Mouse (Mus musculus) left cerebral cortex, postnatal 25 days (tissue): Measurements from ENCODE around the gene Cwh43. TPM values are rescaled to one million over a fixed set of nuclear protein-coding genes. Genes with fewer than 3 reads are reported as not detected.

Experiments
- DNase-seq, 2 experiments: peaks; one replicate each; pipeline ENCODE4 v3.0.0; 2022; ENCODE audit warnings: low spot score in 2 of 2, mixed read lengths in 1 of 2
- intact Hi-C: fragments of 180-260 bp; cut with DNase I; formaldehyde crosslinking; loops from one replicate; pipeline ENCODE4 v1.15.1; 2025
- total RNA-seq, 2 experiments: library from RNA; stranded (reverse); gene quantifications; 2 replicates each; pipeline ENCODE4 v1.2.3; 2021

The Cwh43 gene
- total RNA-seq: 1 to 10 TPM; 1.9 to 2.2 TPM

DNA sequence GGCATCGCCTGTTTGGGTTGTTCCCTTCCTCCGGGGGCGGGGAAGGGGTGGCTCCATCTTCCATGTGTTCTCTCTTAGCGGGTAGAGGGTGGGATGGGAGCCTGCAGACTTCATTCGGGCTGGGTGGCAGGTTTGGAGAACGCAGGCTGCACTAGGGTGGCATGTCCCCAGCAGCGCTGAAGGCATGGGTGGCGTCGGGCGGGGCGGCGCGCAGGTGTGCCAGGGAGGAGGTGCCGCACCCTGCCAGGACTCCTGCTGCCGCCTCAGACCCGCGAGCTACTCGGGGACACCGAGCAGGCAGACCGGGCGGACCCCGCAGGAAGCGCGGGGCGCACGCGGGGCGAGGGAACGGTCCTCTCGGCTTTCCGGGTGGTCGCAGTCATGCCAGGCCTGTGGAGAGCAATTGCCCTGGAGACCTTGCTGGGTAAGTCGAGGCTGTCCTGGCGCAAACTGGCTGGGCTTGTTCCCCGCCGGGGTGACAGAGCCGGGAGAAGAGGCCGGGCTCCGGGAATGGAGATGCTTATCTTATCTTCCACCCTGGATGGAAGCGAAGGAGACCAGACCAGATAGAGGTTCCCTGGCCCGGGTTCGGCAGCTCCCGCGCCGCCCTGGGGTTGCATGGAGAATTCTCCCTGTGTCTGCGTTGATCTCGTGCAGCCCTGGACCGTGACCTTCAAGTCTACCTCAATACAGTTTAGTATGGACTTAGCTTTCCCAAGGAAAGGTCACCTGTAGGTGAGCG, at the start of gene Cwh43:
Cwh43 (plus strand) TSS at position 95 of the 742 bp plus-strand sequence.
- peak; percentile 43 to 77 for DNase-seq
- intact Hi-C loops: no loop called here

- peak in 1 of 2 experiments; percentile 57 for DNase-seq
- intact Hi-C loops: loop anchor here (1.0 kb wide), 3 partner anchors 10 to 19 kb away; no protein-coding TSS in a partner anchor
These were observed 46.6 kb upstream of the Cwh43 start for GRCm38 (mm10) chr5:73359134-73359751.

DNA sequence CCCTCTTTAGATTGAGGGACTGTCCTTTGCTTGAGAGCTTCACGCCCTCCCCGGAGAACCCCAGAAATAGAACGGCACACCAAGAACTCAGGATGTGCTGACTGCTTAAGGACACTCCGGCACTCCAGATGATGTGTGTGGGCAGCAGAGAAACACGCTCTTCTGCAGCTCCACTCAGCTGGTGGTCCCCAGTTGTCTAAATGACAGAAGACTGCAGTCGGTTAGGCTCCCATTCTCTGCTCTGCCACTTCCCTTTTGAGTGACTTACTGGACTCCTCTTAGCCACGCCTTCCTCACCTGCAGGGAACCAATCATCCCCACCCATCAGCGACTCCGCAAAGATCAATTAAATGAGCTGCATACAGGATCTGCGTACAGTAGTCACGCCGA, 46.1 kb upstream of the Cwh43 start:
- peak; percentile 80 to 94 for DNase-seq
- intact Hi-C loops: loop anchor here (1.0 kb wide), 3 partner anchors 10 to 19 kb away; no protein-coding TSS in a partner anchor

DNA sequence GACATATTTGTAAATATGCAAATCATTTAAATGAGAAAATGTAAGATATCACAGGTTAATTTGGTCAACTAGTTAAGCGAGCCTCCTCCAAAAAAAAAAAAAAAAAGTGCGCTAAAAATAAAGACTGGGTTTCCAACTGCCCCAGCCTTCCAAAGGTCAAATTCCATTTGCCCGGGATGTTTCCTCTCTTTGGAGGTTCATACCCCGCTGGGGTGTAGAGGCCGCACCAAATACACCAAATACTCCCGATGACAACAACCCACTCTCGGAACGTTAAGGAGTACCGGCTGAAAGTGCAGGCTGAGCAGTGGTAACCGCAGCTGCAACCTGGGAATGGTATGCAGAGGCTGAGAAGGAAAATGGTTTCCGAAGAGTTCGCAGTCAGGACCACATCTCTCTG, 45.6 kb upstream of the Cwh43 start:
- intact Hi-C loops: no loop called here
- DNase-seq: no peak

DNA sequence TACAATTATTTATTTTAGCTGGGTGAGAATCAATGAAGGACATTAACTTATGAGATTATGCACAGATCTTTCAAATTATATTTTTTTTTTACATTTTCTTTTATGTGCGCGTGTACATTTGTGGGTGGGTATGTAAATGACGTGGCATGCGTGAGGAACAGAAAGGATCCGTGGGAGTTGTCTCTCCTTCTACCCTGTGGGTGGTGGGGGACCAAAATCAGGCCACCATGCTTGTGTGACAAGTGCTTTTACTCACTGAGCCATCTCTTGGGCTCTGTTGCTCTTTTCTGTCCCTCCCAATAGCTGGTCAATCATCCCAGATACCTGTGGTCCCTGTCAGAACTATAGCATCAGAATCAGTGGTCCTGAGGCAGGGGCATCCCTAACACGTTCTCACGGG, 43.5 kb upstream of the Cwh43 start:
- DNase-seq: peak in 1 of 2 experiments; percentile 72
- intact Hi-C loops: no loop called here

DNA sequence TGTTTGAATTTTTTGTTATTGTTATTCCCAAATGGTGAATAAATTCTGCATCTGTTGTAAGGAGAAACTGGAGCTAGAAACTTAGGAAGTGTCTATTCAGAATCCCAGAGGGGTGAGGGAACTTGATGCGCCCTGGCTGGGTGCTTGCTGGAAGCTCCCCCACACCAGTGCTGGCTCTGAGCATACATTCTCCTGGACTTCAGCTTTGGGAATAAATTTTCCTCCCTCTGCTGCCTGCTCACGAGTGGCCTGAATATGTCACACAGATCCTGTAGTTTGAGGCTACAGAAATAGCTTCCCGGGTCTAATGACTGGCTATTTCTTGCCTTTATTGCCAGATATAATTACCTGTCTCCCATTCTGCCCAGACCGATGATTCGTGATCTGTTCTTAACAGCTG, 43.1 kb upstream of the Cwh43 start:
- intact Hi-C loops: no loop called here
- DNase-seq: peak in 1 of 2 experiments; percentile 46

DNA sequence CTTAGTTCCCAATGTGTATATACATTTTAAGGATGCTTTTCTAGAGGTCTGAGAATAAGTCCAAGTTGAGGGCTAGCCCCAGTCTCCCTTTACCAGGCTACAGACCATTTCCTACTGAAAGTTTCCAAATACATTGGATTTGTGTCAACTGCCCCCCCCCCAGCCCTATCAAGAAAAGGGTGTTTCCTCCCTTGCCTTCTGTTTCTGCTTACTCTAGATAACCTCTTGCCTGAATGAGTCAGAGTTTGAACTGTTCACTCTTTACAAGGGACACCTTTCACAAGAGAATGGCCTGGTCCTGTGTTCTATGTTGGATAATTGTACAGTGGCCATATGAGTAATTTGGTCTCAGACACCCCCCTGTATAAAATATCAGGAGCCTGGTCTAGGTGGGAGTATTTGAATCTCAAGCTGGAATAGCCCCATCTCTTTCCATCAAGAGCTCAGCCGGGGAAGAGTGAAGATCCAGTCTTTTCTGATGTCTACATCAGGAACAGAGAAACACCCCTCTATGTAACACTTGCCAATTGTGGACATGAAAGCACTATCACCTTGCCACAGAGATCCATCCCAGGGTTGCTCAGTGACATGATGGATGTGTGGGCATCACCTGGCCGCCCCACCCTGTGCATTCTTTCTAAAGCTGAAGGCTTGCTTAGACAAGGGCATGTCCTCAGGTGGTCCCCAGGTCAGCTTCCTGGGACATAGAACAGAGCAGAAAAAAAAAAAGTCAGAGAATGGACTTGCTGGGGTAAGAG, 41.6 kb upstream of the Cwh43 start:
- no peak for DNase-seq
- intact Hi-C loops: no loop called here

- intact Hi-C loops: no loop called here
- DNase-seq: no peak
These were observed 38.0 kb upstream of the Cwh43 start for GRCm38 (mm10) chr5:73367906-73368305.

DNA sequence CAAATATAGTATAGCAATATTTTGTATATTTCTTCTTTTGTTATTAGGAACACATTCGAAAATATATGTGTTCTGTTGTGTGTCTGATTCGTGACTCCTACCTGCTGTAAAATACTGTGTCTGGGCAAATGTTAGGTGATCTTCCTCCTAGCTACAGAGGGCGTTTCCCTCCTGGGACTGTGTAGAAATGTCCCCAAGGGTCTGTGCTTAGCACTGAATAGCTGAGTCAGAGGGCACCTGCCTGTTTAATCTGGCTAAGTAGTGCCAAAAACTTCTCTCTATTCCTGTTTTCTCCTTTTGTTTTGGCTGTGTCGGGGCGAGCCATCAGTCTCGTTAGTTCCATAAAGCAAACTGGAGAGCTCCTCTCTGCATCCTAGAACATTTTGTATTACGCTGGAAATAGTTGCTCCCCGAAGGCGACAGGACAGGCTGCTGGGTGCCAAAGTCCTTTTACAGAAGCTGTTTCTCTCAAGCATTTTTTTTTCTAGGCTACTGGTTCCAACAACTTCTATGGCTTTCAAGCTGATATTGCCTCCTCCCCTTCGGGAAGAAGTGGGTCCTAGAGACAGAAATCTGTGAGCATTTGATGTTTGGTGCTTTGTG, 36.9 kb upstream of the Cwh43 start:
- intact Hi-C loops: loop anchor here (1.0 kb wide), 1 partner anchor 10 kb away; no protein-coding TSS in a partner anchor
- peak; percentile 55 to 66 for DNase-seq

- intact Hi-C loops: loop anchor here (1.0 kb wide), 1 partner anchor 10 kb away; no protein-coding TSS in a partner anchor
- peak in 1 of 2 experiments; percentile 40 for DNase-seq
These were observed 36.1 kb upstream of the Cwh43 start for GRCm38 (mm10) chr5:73369731-73370130.

GRCm38 (mm10) chr5:73372601-73373000, 33.3 kb upstream of the Cwh43 start:
- intact Hi-C loops: no loop called here
- DNase-seq: no peak

- intact Hi-C loops: no loop called here
- peak in 1 of 2 experiments; percentile 28 for DNase-seq
These were observed 32.7 kb upstream of the Cwh43 start for GRCm38 (mm10) chr5:73373184-73373583.

DNA sequence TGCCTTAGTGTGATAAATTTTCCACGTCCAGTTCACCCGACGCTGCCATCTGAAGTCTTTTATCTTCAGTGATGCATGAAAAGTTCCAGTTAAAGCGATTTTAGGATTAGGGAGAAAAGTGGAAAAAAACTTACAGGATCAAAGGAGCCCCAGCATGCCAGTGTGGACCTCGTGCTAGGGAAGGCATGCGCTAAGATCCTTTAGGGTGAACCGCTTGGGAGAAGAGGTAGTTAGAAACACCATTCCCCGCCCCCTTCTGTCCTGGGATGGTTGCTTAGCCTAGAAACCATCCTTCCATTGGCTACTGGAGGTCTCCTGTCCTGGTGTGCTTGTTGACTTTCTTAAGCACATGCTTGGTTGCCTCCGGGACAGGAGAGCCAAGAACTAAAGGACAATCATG, 29.8 kb upstream of the Cwh43 start:
- intact Hi-C loops: no loop called here

GRCm38 (mm10) chr5:73376491-73376890, 29.4 kb upstream of the Cwh43 start:
- intact Hi-C loops: no loop called here
- no peak for DNase-seq

More for the DNA sequence above, 29.8 kb upstream of the Cwh43 start:
- no peak for DNase-seq

DNA sequence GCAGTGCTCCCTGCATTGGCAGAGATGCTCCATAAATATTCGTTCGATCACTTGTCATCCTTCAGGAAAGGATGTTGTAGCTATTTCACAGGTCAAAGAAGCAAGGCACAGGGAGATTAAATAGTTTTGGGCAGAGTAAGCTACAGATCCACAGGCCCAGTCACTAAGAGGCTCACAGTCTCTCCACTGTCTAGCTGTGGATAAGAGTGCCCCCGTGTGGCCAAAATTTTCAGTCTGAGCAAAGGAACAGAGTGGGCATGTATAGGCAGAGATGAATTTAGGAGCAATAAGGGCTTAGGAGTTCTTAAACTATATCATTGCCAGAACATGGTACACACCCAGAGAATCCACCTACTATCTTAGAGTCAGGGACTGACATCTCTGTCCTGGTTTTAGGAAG, 26.0 kb upstream of the Cwh43 start:
- DNase-seq: peak; percentile 85 to 94
- intact Hi-C loops: loop anchor here (2.0 to 5.0 kb wide), 3 partner anchors 43 to 398 kb away; no protein-coding TSS in a partner anchor

- intact Hi-C loops: loop anchor here (2.0 to 5.0 kb wide), 3 partner anchors 44 to 399 kb away; no protein-coding TSS in a partner anchor
- DNase-seq: no peak
These were observed 25.0 kb upstream of the Cwh43 start for GRCm38 (mm10) chr5:73380829-73381228.

- DNase-seq: no peak
- intact Hi-C loops: loop anchor here (2.0 to 5.0 kb wide), 3 partner anchors 45 to 399 kb away; no protein-coding TSS in a partner anchor
These were observed 24.4 kb upstream of the Cwh43 start for GRCm38 (mm10) chr5:73381510-73381909.

DNA sequence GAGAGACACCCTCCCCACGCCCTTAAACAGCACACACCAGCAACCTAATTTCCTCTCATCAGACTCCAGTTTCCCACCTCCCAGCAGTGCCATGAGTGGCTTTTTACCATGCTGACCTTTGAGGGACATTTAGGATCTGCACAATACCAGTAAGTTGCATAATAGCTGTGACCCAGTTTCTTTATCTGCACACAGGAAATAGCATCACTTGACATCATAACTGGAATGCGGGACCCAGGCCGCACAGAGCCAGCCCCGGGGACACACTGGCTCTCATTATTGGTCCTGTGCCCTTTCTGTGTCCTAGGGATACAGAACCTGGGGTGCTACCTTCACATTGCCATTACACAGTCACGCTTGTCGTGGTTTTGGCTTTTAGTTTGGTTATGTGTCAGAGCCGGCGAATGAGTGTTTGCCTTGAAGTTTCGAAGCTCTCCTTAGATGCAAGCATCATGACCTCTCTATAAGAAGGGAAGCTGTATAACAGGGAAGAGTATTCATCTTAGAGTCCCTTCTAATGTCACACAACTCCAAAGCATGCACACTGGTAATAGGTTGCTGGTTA, 23.8 kb upstream of the Cwh43 start:
- intact Hi-C loops: loop anchor here (2.0 to 5.0 kb wide), 3 partner anchors 45 to 400 kb away; no protein-coding TSS in a partner anchor
- DNase-seq: no peak
